Mouse (Mus musculus): ENCODE results near the gene Zfp622.

- no peak for TF ChIP-seq CTCF (conservative IDR thresholded peaks at IDR 0.05; ENCODE audit: low read length)
- TF ChIP-seq NANOG (IDR thresholded peaks at IDR 0.05; ENCODE audit: borderline replicate concordance, low read length) = no peak
These were observed 9.8 kb upstream of the Zfp622 start for GRCm38 (mm10) chr15:25974352-25974751.
